Mouse (Mus musculus): ENCODE data around the gene Fam160a1. TPM values are rescaled to one million over a fixed set of nuclear protein-coding genes. Genes with fewer than 3 reads are reported as not detected.

Gene Fam160a1
- 1 to 10 TPM; 8.9 to 9.3 TPM for total RNA-seq (2021)
- polyA plus RNA-seq (2012; rRNA removed) = 4.5 TPM in 2 replicates
- long read RNA-seq, partial matches to known transcripts = 0 of 5 reads
- long read RNA-seq, other reads (novel, unspliced or antisense) = 4 of 5 reads

DNA sequence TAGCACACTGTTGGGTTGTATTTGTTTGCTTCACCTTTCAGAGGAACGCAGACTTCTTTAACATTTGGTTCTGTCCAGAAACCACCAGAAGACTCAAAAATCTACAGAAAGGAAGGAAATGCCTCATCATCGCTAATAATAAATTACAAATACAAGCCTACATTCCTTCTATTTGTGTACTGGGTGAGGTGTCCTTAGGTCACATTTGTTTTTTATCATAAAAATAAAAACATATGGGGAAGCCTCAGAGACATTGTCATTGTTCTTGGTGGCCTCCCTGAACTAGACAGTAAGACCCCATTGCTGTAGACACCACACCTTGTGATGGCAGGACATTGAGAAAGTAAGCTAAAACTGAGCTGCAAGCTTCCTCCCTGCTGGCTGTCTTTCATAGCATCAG is at the start of gene Fam160a1:
TSS of gene Fam160a1 (minus strand) at position 101 of the 400 bp plus-strand sequence.
- no peak for DNase-seq

DNA sequence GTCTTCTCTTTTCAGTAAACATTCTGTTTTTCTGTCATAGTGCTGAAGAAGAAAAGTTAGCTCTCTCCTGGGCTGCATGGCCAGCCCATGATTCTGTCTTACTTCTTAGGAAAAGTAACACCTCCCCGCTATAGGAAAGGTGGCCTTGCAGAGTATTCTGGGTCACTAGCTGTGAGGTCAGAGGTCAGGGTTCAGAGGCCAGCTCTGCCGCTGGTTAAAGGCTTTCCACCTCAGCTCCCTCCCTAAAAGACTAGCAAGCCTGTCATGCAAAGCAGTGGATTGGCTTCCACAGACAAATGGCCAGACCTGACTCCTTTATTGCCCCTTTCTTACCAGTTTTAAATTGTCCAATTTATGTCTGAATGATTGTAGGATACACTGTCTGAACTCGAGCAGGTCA is 46.9 kb upstream of the Fam160a1 start:
- DNase-seq = no peak

DNA sequence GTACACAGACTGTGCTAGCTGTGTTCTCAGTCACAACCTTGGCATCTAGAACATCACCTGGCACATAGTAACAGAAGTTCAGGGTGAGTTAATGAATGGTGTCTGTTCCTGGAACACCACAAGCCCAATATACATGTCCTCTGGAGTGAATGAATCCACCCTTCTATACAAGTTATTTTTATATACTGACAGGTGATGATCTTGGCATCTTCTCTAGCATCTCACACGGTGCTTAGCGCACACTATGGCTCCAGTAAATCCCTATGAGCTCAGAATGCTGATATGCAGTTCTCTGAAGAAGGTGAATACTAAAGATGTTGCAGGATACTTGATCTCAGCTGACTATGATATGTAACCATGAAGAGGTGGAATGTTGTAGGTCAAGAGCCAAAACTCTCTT is 45.8 kb upstream of the Fam160a1 start:
- DNase-seq = no peak

DNA sequence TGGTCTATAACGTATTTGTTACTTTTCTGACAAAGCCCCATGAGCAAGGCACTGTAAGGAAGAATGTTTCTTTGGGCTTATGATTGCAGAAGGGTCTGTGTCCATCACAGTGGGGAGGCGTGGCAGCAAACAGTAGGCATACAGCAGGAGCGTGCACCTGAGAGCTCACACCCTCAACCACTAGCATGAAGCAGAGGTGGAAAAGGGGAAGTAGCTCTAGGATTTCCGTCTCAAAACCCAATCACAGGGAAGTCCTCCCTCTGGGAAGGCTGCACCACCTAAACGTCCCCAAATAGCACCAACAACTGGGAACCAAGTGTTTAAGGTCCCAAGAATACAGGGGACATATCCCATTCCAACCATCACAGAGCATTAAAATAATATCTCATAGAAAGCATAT is 43.9 kb upstream of the Fam160a1 start:
- no peak for DNase-seq

DNA sequence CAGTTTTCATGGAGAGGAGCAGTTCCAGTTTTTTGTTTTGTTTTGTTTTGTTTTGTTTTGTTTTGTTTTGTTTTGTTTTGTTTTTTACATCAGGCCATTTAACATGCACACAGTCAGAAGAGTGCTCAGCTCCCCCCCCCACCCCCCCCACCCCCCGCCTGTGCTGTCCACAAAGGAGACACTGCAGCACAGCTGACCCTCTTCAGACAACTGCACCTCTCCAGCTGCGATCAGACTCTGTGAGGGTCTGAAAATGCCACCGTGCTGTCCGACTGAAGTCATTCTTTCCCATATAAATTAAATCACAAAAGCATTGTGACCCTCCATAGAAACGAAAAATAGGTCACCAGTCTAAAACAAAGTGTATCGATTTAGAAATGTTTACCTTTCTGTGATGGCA is 42.2 kb upstream of the Fam160a1 start:
- no peak for DNase-seq

DNA sequence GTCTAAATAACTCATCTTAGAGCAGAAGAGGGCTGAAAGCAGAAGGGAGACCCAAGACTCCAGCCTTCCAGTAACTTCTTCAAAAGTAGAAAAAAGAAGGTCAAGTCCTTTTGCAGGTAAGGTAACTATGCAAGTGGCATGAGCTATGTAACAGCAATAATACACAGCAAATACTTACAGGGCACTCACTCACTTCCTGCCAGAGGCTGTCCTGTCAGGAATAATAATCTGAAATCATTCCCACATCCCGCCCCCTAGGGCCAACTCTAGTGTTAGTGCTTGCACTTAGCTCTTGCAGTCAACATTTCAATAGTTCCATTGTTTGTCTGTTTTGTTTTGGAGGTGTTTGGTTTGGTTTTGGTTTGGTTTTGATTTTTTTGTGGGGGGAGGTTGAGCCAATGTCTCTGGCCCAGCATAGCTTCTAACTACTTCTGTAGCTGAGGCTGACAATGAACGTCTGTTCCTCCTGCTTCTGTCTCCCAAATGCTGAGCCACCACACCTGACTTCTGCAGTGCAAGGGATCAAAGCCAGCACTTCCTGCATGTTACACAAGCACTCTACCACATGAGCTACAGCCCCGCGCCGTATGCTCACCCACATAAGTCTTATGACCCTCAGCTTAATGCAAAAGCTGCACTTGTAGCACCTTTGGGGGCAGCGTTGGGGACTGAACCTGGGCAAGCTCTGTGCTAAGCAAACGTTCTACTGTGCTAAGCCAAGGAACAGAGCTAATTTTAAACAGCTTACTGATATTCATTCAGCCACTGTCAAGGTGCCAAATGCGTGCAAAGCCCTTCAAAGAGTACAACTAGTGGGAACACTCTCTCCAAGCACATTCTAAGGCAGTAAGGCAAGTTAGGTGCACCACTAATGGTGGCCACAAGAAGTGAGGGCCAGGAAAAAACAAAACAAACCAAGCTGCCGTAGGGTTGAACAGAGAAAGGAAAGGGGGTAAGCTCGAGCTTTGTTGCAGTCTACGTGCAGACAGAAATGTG is 41.3 kb upstream of the Fam160a1 start:
- no peak for DNase-seq

DNA sequence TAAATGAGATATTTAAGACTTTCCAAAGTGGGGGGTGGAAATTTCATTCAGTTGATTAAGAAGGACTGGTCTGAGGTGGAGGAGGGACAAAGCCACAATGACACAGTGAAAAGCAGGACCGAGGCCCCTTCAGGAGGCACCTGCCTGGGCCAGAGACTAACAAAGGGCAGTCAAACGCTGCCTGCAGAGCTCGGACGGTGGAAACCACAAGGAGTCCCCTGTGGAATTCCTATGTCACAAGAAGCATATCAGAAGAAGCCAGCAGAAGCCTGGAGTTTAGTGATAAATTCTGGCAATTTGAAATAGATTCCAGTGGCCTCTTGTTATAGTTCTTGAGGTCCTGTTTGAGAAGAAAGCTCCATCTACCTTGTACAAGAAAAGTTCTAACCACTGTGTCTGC is 40.0 kb upstream of the Fam160a1 start:
- DNase-seq = no peak

DNA sequence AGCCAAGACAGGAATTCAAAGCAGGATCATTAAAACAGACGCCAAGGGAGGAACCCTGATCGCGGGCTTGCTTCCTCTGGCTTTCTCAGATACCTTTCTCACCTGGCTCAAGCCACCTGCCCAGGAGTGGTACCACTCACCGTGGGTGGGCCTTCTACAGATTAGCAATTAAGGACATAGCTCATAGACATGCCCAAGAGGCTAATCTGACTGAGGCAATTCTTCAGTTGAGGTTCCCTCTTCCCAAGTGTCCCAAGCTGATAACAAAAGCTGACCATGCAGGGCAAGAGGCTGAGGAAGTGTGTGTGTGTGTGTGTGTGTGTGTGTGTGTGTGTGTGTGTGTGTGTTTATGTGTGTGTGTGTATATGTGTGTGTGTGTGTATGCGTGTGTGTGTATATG is 38.9 kb upstream of the Fam160a1 start:
- no peak for DNase-seq

DNA sequence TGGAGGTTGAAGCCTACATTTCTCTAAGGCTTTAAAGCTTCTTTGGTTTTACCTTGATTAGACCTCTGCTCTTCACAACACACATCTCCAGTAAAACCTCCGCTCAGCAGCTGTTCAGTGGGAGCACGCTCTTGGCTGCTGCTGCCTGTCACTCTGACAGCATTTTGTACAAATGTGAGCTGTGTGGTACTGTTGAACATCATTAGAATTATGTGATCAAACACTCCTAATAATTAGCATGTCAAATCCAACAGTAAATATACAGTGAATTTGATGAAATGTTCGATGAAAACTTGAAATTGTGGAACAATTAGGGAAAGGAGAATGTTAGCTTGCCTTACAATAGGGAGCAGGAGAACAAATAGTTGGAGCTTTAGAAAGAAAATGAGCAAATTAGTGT is 38.0 kb upstream of the Fam160a1 start:
- no peak for DNase-seq

DNA sequence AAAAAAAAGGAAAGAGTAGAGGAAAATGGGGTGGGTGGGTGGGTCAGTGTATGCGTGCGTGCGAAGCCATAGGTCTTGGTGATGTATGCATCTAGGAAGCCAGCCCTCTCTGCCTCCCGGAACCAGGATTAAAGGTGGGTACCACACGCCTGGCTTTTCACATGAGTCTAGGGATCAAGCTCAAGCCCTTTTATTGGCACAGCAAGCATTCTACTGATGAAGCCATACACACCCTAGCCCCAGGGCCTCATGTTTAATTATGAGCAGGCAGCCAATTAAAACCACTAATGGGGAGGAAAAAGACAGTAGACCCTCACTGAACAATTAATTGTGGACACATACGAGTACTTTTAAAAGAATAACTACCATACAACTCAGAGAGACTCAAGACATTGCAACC is 37.1 kb upstream of the Fam160a1 start:
- DNase-seq = no peak

DNA sequence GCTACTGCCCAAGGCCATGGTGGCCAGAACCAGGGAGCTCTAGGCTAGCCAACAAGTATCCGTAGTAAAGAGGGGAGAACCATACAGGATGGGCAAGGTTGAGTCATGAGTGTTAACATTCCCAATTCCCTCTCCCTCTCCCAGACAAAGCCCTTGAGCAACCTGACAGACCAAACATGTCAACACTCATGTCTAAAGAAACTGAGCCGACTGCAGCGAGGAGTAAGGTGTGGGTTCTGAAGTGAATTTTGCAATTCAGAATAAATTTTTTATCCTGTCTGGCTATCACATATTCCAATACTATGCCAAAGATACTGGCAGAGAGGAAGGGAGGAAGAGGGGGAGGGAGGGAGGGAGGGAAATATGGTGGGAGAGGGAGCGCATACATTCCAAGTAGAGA is 36.6 kb upstream of the Fam160a1 start:
- DNase-seq = no peak

DNA sequence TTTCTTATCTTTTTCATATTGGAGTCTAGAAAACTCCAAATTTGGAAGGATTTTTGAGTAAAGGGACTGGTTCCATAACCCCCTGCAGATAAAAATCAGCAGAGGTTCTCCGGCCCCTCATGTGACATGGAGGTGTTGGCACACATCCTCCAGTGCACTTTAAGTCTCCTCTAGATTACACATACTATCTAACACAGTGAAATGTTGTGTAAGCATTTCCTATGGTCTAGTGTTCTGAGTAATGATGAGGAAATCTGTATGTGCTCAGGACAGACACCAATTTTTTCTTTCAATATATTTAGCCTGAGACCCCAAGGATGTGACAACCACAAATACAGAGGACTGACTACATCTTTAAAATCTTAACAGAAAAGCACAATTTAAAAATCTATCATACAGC is 33.0 kb upstream of the Fam160a1 start:
- no peak for DNase-seq

DNA sequence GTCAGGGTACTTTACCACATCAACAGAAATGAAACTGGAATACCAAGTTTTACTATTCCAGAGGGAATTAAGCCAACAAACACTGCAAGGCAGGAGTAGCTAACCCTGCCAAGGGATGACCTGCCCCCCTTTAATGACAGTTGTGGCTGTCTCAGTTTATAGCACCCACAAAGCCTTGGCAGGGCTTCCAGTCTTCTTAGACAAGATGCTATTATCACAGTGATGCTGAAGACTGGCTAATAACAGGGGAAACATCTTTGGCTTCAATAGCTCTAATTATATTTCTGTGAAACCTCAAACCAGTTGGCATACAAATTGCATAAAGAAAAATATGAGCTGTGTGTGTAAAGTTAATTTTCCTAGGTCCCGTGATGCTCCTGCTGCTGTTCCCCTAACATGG is 29.2 kb upstream of the Fam160a1 start:
- no peak for DNase-seq

DNA sequence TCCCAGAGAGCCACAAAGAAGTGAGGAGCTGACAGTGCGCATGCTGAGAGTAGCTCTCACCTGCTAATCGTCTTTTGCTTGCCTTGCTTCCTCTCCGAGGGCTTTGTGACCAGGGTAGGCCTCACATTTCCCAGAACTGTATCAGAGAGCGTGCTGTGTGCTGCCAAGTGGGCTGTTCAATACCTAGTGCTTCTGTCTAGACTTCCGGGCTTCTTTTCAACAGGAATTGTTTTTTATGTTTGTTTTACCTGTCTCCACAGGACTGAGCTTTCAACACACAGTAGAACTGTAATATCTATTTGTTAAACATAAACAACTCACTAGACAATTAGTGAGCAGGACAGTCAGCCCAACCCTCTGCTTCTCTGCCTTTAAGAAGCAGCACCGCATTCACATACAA is 28.2 kb upstream of the Fam160a1 start:
- no peak for DNase-seq

DNA sequence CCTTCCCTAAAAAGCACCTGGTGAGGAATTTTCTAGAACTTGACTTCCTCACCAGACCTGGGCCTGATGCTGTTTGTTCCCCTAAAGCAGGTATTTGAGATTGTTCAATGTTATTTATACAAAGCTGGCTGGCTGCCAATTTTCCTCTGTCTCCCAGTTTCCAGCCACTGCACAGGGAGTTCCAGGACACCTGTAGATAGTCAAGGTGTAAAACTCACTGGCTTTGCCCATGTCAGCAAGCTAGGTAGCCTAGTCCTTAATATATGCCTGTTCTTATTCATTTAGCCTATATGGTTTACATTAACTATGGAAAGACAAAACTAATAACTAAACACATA is 25.8 kb upstream of the Fam160a1 start:
- no peak for DNase-seq

DNA sequence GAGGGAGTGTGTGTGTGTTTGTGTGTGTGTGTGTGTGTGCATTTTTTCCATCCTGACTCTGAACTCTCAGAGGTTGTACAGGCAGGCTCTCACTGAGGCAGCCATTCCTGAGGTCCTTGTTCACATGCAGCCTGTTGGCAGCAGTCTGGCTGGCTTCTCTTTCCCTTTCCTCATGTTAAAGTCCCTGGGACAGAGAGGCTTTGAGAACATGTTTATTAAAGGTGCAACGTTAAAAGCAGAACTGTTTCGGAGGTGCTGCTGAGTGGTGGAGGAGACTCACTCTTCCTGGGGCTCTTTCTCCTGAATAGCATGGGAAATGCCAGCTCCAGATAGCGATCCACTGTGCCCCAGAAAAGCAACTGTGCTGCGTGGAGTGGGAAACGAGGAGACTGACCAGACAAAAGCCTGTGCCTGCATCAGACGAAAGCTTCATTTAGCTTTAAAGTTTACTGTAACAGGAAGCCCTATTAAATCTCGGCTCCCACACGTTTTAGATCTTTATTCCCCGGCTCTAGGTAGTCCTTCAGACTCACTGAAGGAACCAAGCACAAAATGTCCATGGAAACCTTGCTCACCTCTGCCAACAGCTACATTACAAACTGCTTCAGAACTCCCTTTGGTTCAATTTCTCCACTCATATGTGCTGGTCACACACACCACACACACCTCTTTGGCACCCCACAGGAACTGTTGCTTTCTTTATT is 25.2 kb upstream of the Fam160a1 start:
- no peak for DNase-seq

DNA sequence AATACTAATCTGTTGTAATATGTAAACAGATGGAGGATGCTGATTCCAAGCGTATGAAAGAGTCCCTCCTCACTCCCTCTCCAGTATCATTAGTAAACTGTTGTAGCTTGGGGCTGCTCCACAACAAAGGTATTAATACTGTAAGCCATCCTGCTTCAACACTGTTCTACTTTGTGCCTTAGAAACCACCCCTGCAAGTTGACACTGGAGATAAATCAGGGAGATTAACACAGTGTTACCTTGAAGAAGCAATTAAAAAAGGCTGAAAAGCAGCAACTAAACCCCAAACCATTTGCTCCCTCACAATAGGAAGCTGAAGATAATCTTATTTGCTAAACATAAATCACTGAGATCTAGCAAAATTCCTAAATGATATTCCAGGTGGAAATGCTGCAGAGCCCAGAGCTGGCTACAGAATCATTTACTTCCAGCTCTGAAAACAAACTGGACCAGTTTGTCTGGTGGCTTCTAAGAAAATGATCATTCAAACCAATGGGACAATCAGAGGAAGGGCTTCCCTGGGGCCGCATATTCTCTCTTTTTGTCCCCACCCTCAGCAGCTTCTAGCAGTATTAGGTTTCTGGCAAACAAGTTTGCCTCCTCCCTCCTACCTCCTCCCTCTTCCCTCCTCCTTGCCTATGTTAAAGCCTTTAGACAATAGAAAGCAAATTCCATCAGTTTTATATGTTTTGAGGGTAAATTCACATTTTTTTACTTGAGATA is 24.5 kb upstream of the Fam160a1 start:
- no peak for DNase-seq

DNA sequence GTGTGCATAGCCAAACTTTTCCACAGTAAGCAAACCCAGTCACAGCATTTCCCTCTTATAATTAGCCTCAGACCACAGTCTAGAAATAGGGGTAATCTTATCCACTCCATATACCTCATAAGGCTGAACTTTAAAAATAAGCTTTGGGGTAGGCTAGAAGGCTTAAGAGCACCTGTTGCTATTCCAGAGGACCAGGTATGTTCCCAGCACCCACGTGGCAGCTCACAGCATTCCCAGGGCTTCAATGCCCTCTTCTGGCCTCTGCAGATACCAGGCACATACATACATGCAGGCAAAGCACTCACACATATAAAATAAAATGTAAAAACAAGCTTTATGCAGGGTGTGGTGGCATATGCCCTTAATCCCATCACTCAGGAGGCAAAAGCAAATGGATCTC is 16.5 kb upstream of the Fam160a1 start:
- no peak for DNase-seq

DNA sequence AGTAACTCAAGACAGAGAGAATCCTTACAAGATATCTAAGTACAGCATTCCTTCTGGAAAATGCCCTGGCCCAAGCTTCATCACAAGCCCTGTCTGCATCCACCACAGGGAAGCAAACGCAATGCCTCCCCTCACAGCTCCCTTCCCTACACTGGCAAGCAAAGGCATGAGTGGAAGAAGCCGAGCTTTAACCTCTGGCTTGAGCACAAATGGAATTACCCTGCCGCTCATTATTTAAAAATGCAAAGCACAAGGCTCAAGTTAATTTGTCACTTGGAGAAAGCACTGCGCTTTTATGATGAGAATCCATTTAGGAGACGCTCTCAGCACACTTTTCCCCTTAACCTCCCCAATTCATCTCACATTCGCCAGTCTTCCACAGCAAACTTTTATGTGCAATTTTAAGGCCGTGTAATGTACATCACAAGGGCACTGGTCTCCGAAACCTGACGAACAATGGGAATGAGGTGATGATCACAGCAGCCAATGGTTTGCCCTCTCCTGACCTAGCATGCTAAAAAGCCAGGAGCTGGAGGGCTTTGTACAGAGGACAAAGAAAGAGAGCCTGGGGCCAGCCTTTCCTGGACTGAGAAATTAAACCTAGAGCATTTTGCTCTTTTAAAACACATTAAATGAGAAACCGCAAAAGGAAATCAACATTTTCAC is 15.5 kb upstream of the Fam160a1 start:
- no peak for DNase-seq

DNA sequence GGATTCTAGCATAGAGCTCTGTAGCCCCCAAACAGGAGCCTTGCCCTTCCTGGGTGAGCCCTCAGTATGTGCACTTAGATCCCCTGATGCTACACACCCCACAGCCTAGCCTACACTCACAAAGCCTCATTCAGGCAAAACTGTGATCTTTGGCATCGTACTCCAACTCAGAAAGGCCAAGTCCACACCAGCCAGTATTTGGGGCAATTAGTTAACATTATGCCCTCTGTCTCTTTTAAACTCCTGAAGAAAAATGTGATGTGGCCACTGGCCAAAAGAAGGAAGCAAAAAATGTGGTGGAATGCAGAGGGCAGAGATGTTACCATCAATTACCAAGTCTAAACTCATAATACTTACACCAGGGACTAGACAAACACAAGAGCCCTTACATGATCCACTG is 14.7 kb upstream of the Fam160a1 start:
- no peak for DNase-seq

DNA sequence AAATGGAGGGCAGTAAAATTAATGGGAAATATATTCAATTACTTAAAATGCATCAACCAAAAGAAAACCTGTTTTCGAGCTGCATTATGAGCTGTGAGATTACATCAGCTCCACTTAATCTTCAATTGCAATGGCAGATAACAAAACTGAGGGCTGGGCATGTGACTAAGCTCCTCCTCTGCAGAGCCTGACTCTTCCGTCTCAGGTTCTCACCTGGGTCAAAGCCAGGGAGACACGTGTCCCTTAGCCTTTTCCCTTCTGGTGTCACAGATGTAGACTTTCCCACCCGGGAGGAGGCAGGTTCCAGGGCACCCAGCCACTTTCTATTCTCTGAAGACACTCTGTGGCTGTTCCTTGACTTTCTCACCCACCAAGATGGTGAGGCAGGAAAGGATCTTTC is 12.0 kb upstream of the Fam160a1 start:
- DNase-seq = peak; percentile 19

DNA sequence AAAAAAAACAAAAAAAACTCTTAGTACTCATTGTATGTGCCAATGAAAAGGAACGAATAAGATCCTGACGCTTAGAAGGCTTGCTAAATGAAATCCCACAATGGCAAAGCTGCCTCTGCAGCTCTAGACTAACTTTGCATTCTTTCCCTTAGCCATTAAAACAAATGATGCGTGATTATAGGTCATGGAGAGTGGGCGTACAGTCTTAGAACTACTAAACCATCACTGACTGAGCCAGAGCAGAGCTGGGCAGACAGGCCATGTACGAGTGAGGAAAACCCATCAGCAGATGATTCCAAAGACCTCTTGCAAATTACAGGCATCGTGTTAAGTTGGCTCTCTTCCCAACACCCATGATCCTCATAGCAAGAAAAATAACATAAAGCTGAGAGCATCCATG is 10.7 kb upstream of the Fam160a1 start:
- no peak for DNase-seq

Measured in adrenal gland, adult 2 months (tissue).